Mouse (Mus musculus) CH12.LX (cell line): ENCODE measurements around the gene Spen. TPM values are rescaled to one million over a fixed set of nuclear protein-coding genes. Genes with fewer than 3 reads are reported as not detected.

Experiments
- DNase-seq: peaks from one replicate; pipeline ENCODE4 v3.0.0-alpha.2; 2013; ENCODE audit errors: extremely low read depth
- H3K27ac ChIP-seq: 2 replicates; pipeline ENCODE4 v1.5.1; 2012; ENCODE audit warnings: low read depth, mild to moderate bottlenecking, control low read depth, moderate library complexity; ENCODE audit not compliant: insufficient read depth
- H3K27me3 ChIP-seq: replicated peaks from 2 replicates; pipeline ENCODE3; 2012; ENCODE audit warnings: inconsistent platforms
- H3K36me3 ChIP-seq, 2 experiments: replicated peaks in 1 of 2; 2 replicates each; pipeline versions ENCODE3 to v1.6.1; 2012; ENCODE audit warnings: inconsistent platforms in 1 of 2, low read length in 1 of 2, mild to moderate bottlenecking in 1 of 2, mixed read lengths in 1 of 2, moderate library complexity in 1 of 2; ENCODE audit not compliant: control insufficient read depth in 1 of 2, insufficient read depth in 1 of 2
- H3K4me1 ChIP-seq, 2 experiments: 2 replicates each; pipeline ENCODE4 v1.6.1; 2012; ENCODE audit warnings: inconsistent platforms in 1 of 2, moderate library complexity in 1 of 2; ENCODE audit not compliant: insufficient read depth in 2 of 2, control insufficient read depth in 1 of 2
- H3K4me2 ChIP-seq: 2 replicates; pipeline ENCODE4 v1.6.1; 2012; ENCODE audit warnings: low read depth, mild to moderate bottlenecking, control low read depth; ENCODE audit not compliant: poor library complexity, insufficient read depth, severe bottlenecking
- H3K4me3 ChIP-seq, 3 experiments: fragments of 150-350 bp in 1 of 3; sonication (generic) in 1 of 3; replicated peaks in 1 of 3; 2 replicates each; pipeline versions ENCODE3 to v1.5.1; 2011 to 2012; ENCODE audit warnings: low read depth in 2 of 3, low read length in 2 of 3, mild to moderate bottlenecking in 2 of 3, moderate library complexity in 2 of 3, control low read depth in 1 of 3, improper control_type of control experiment in 1 of 3, inconsistent platforms in 1 of 3, mixed read lengths in 1 of 3; ENCODE audit not compliant: poor library complexity in 1 of 3
- H3K79me2 ChIP-seq: replicated peaks from 2 replicates; pipeline ENCODE4 v1.6.1; 2012; ENCODE audit warnings: mild to moderate bottlenecking, moderate library complexity; ENCODE audit not compliant: control insufficient read depth, poor library complexity, insufficient read depth, severe bottlenecking; ENCODE audit errors: extremely low read depth
- H3K9ac ChIP-seq: 2 replicates; pipeline ENCODE4 v1.6.1; 2012; ENCODE audit warnings: low read depth, mild to moderate bottlenecking, control low read depth, moderate library complexity; ENCODE audit not compliant: insufficient read depth
- H3K9me3 ChIP-seq: replicated peaks from 2 replicates; pipeline ENCODE3; 2012; ENCODE audit warnings: low read length, inconsistent platforms, mixed read lengths
- BHLHE40 ChIP-seq: IDR thresholded peaks from 2 replicates; pipeline ENCODE4 v1.6.1; 2011; ENCODE audit warnings: mild to moderate bottlenecking, low read depth, low read length, improper control_type of control experiment
- CHD1 ChIP-seq: IDR thresholded peaks from 2 replicates; pipeline ENCODE4 v1.6.1; 2012; ENCODE audit warnings: low read depth, low read length, improper control_type of control experiment, inconsistent platforms
- CHD2 ChIP-seq: IDR thresholded peaks from 2 replicates; pipeline ENCODE4 v1.6.1; 2011; ENCODE audit warnings: low read length, improper control_type of control experiment
- E2F4 ChIP-seq: IDR thresholded peaks from 2 replicates; pipeline ENCODE4 v1.6.1; 2011; ENCODE audit warnings: low read depth, low read length, improper control_type of control experiment; ENCODE audit not compliant: insufficient replicate concordance
- ELF1 ChIP-seq: IDR thresholded peaks from 2 replicates; pipeline ENCODE4 v1.6.1; 2014; ENCODE audit warnings: low read depth, mild to moderate bottlenecking, inconsistent platforms, low read length, improper control_type of control experiment
- EP300 ChIP-seq: IDR thresholded peaks from 2 replicates; pipeline ENCODE4 v1.6.1; 2011; ENCODE audit warnings: low read length, improper control_type of control experiment
- ETS1 ChIP-seq: conservative IDR thresholded peaks from 2 replicates; pipeline ENCODE4 v1.6.1; 2012; ENCODE audit warnings: low read depth, mild to moderate bottlenecking, inconsistent platforms, low read length, improper control_type of control experiment, moderate library complexity
- GABPA ChIP-seq: IDR thresholded peaks from 2 replicates; pipeline ENCODE4 v1.6.1; 2012; ENCODE audit warnings: low read depth, low read length, improper control_type of control experiment, inconsistent platforms; ENCODE audit not compliant: insufficient replicate concordance
- HCFC1 ChIP-seq: IDR thresholded peaks from 2 replicates; pipeline ENCODE4 v1.6.1; 2012; ENCODE audit warnings: low read depth, mild to moderate bottlenecking, inconsistent platforms, low read length, improper control_type of control experiment
- JUND ChIP-seq: conservative IDR thresholded peaks from 2 replicates; pipeline ENCODE4 v1.6.1; 2011; ENCODE audit warnings: low read depth, low read length, improper control_type of control experiment
- KAT2A ChIP-seq: IDR thresholded peaks from 2 replicates; pipeline ENCODE4 v1.6.1; 2012; ENCODE audit warnings: low read length, improper control_type of control experiment, inconsistent platforms; ENCODE audit not compliant: insufficient replicate concordance
- MAFK ChIP-seq: IDR thresholded peaks from 2 replicates; pipeline ENCODE4 v1.6.1; 2011; ENCODE audit warnings: low read length, improper control_type of control experiment; ENCODE audit not compliant: insufficient replicate concordance
- MAZ ChIP-seq: IDR thresholded peaks from 2 replicates; pipeline ENCODE4 v1.6.1; 2012; ENCODE audit warnings: low read depth, mild to moderate bottlenecking, inconsistent platforms, low read length, improper control_type of control experiment, moderate library complexity
- MEF2A ChIP-seq: IDR thresholded peaks from 2 replicates; pipeline ENCODE4 v1.6.1; 2014; ENCODE audit warnings: low read depth, mild to moderate bottlenecking, inconsistent platforms, low read length, improper control_type of control experiment, borderline replicate concordance
- MXI1 ChIP-seq: IDR thresholded peaks from 2 replicates; pipeline ENCODE4 v1.6.1; 2011; ENCODE audit warnings: mild to moderate bottlenecking, low read depth, low read length, improper control_type of control experiment
- NELFE ChIP-seq: IDR thresholded peaks from 2 replicates; pipeline ENCODE4 v1.6.1; 2011; ENCODE audit warnings: low read depth, low read length, improper control_type of control experiment
- NRF1 ChIP-seq: IDR thresholded peaks from 2 replicates; pipeline ENCODE4 v1.6.1; 2014; ENCODE audit warnings: low read depth, mild to moderate bottlenecking, inconsistent platforms, low read length, improper control_type of control experiment, moderate library complexity
- POLR2A ChIP-seq: IDR thresholded peaks from 2 replicates; pipeline ENCODE4 v1.6.1; 2011; ENCODE audit warnings: low read depth, mild to moderate bottlenecking, improper control_type of control experiment, low read length
- POLR2AphosphoS2 ChIP-seq: IDR thresholded peaks from 2 replicates; pipeline ENCODE4 v1.6.1; 2011; ENCODE audit warnings: low read depth, low read length, improper control_type of control experiment
- RAD21 ChIP-seq: IDR thresholded peaks from 2 replicates; pipeline ENCODE4 v1.6.1; 2011; ENCODE audit warnings: low read depth, mild to moderate bottlenecking, low read length, improper control_type of control experiment, moderate library complexity
- RCOR1 ChIP-seq: conservative IDR thresholded peaks from 2 replicates; pipeline ENCODE4 v1.6.1; 2012; ENCODE audit warnings: low read depth, mild to moderate bottlenecking, inconsistent platforms, low read length, improper control_type of control experiment
- SIN3A ChIP-seq: IDR thresholded peaks from 2 replicates; pipeline ENCODE4 v1.6.1; 2012; ENCODE audit warnings: low read length, improper control_type of control experiment, inconsistent platforms
- SMC3 ChIP-seq: IDR thresholded peaks from 2 replicates; pipeline ENCODE4 v1.6.1; 2011; ENCODE audit warnings: low read depth, low read length, improper control_type of control experiment
- TBP ChIP-seq: conservative IDR thresholded peaks from 2 replicates; pipeline ENCODE4 v1.6.1; 2011; ENCODE audit warnings: low read depth, low read length, improper control_type of control experiment
- TCF12 ChIP-seq: IDR thresholded peaks from 2 replicates; pipeline ENCODE4 v1.6.1; 2014; ENCODE audit warnings: low read depth, mild to moderate bottlenecking, inconsistent platforms, low read length, improper control_type of control experiment
- UBTF ChIP-seq: IDR thresholded peaks from 2 replicates; pipeline ENCODE4 v1.6.1; 2012; ENCODE audit warnings: low read depth, mild to moderate bottlenecking, inconsistent platforms, low read length, improper control_type of control experiment, moderate library complexity
- USF1 ChIP-seq: IDR thresholded peaks from 2 replicates; pipeline ENCODE4 v1.6.1; 2014; ENCODE audit warnings: low read depth, mild to moderate bottlenecking, inconsistent platforms, low read length, improper control_type of control experiment
- ZC3H11A ChIP-seq: IDR thresholded peaks from 2 replicates; pipeline ENCODE4 v1.6.1; 2012; ENCODE audit warnings: low read depth, mild to moderate bottlenecking, inconsistent platforms, low read length, improper control_type of control experiment
- ZKSCAN1 ChIP-seq: IDR thresholded peaks from 2 replicates; pipeline ENCODE4 v1.6.1; 2012; ENCODE audit warnings: low read depth, inconsistent platforms, low read length, improper control_type of control experiment, borderline replicate concordance
- ZMIZ1 ChIP-seq: IDR thresholded peaks from 2 replicates; pipeline ENCODE4 v1.6.1; 2012; ENCODE audit warnings: low read depth, mild to moderate bottlenecking, inconsistent platforms, low read length, improper control_type of control experiment
- dilution Hi-C: fragments of 300-500 bp; cut with MboI; formaldehyde crosslinking; loops from 2 replicates; pipeline ENCODE4 v1.14.3; 2020; ENCODE audit warnings: low sequenced_read_pairs; ENCODE audit not compliant: extremely low pct_unique_long_range_greater_than_20kb, extremely low pct_ligation_motif_present
- in situ Hi-C: fragments of 300-500 bp; cut with MboI; formaldehyde crosslinking; loops from 3 replicates; pipeline ENCODE4 v1.14.3; 2019; ENCODE audit warnings: low sequenced_read_pairs, low pct_ligation_motif_present, low pct_unique_long_range_greater_than_20kb, mixed read lengths
- polyA plus RNA-seq: library from polyadenylated mRNA; unstranded; fragments of >175 nt; gene quantifications from 2 replicates; pipeline ENCODE4 v1.2.1, GENCODE M21; 2012; ENCODE audit warnings: low read depth; ENCODE audit not compliant: insufficient read length
- total RNA-seq, 2 experiments: library from RNA; depleted of rRNA; stranded (reverse); fragments of 300-350 nt in 1 of 2; fragments of >200 nt in 1 of 2; gene quantifications; 2 replicates each; pipeline ENCODE4 v1.2.3; 2012 to 2014

Gene Spen
- total and polyA plus RNA-seq, 3 experiments: 4.0 to 21.6 (median 10.2) TPM

DNA sequence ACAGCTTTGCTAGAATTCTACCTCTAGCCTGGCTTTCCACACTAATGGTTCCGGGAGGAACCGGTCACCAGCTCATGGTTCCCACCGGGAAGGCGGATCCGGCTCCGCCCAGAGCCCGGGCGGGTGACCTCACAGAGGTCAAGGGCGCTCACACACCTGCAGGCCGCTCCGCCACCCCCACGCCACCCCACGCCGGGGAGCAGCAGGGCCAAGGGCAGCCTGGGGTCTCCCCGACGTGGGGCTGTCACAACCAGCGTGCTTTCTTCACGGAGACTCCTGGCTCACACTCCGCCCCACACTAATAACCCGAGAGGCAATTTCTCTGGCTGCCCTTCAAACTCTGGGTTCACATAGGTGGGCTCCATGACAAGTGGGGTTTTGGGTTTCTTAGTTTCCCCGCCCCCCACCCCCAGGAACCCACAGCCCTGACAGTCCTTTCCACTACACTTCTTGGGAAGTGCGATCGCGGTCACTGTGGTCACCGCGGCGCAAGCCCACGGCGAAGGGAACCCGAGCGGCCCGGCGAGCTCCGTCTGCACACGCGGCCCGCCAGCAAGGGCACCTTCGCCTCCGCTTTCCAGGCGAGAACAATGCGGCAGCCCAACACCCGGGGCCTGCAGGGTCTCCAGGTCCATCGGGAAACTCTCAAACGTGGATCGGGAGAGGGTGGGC, 6.8 kb upstream of the Spen start:
- H3K36me3 ChIP-seq: no peaks in the 10 kb centered on the region
- TF ChIP-seq HCFC1 (no peak), POLR2A (no peak; the same call in 1 of the 2 replicates), GABPA (no peak), SIN3A (peak; percentile 74), ZC3H11A (no peak), ETS1 (peak; percentile 12; the same call in 1 of the 2 replicates), JUND (no peak), CHD2 (peak; percentile 65; the same call in 1 of the 2 replicates), NRF1 (no peak; the same call in 1 of the 2 replicates), MAZ (peak; percentile 39; the same call in 1 of the 2 replicates), RAD21 (no peak), MEF2A (no peak), ZKSCAN1 (no peak), ZMIZ1 (peak; percentile 67), USF1 (no peak), MAFK (no peak), EP300 (0 out of 2 replicates have a peak, but pooled peaks have one; percentile 5), NELFE (0 out of 2 replicates have a peak, but pooled peaks have one; percentile 34), BHLHE40 (no peak), TBP (no peak; the same call in 1 of the 2 replicates), CHD1 (peak; percentile 71; the same call in 1 of the 2 replicates), MXI1 (peak; percentile 67; the same call in 1 of the 2 replicates), SMC3 (no peak), E2F4 (no peak), POLR2AphosphoS2 (no peak), TCF12 (peak; percentile 66; the same call in 1 of the 2 replicates), RCOR1 (no peak), ELF1 (no peak; the same call in 1 of the 2 replicates), UBTF (peak; percentile 83; the same call in 1 of the 2 replicates), KAT2A (no peak)
- H3K27me3 ChIP-seq: no peaks in the 10 kb centered on the region
- peaks cover under 1 to 46% of the 10 kb centered on the region in 2 experiments; a peak in 2 of 4 replicates for H3K4me1 ChIP-seq
- no peak for DNase-seq
- no peaks in the 10 kb centered on the region for H3K79me2 ChIP-seq
- peak overlapping the region; percentile 59 to 93 (median 81) for H3K4me3 ChIP-seq
- H3K9ac ChIP-seq: peak overlapping the region; percentile 79
- peak overlapping the region; percentile 98 for H3K27ac ChIP-seq
- in situ Hi-C loops (no loop called here), dilution Hi-C loops (no loop called here)
- H3K9me3 ChIP-seq: no peaks in the 10 kb centered on the region
- H3K4me2 ChIP-seq: peak overlapping the region; percentile 54
